Mouse (Mus musculus): ENCODE measurements around the gene Cd151. TPM values are rescaled to one million over a fixed set of nuclear protein-coding genes. Genes with fewer than 3 reads are reported as not detected.

The Cd151 gene
- polyA plus RNA-seq, 1 experiment from 2014 or later: 43.8 TPM

DNA sequence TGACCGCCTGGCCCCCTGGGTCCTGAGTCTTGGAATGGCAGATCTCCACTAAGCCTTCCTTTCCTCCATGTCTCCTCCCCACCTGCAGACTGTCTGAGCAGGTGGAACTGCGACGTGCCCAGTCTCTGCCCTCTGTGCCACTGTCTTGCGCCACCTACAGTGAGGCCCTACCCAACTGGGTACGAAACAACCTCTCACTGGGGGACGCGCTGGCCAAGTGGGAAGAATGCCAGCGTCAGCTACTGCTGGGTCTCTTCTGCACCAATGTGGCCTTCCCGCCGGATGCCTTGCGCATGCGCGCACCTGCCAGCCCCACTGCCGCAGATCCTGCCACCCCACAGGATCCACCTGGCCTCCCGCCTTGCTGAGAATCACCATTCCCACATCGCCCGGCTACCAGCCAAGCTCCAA is 7.9 kb upstream of the Cd151 start:
- Histone ChIP-seq H3K27me3 (ENCODE audit: control insufficient read depth, insufficient read depth, low read length) (peaks cover 44% of the 10 kb centered on the region), H3K9ac (replicated peaks; ENCODE audit: low read length) (no peak overlapping the region), H3K36me3 (ENCODE audit: control insufficient read depth, insufficient read depth, low read length) (peaks cover 13% of the 10 kb centered on the region), H3K9me3 (ENCODE audit: control insufficient read depth, low read length) (no peaks in the 10 kb centered on the region), H3K27ac (replicated peaks; ENCODE audit: low read depth, low read length) (no peak overlapping the region), H3K4me2 (ENCODE audit: low read length) (no peak overlapping the region), H3K4me3 (replicated peaks; ENCODE audit: low read depth, low read length) (no peak overlapping the region), H3K4me1 (ENCODE audit: control insufficient read depth, insufficient read depth, low read length) (peaks cover 11% of the 10 kb centered on the region; the same call in 1 of the 2 replicates)
- WGBS: 90% methylated on average over 17 of the region's 17 CpGs
- no peak for DNase-seq
- ATAC-seq (ENCODE audit: low FRiP score, low TSS enrichment): no peak

DNA sequence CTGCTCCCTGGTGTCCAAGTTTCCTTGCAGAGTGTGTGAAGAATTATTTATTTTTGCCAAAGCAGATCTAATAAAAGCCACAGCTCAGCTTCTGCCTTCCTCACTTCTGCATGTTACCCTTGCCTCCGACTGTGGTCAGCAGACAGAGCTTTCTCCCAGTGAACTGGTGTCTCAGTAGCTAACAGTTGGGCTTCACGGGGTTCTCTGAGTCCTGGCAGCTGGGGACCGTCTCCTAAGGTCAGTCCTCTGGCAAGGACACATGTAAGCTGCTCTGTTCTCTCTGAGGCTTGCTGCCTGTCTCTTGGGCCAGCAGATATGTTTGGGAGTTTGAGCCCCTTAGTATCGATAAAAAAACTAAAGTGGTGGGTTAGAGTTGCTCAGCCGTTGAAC is 7.2 kb upstream of the Cd151 start:
- Histone ChIP-seq H3K27me3 (ENCODE audit: control insufficient read depth, insufficient read depth, low read length) (peaks cover 50% of the 10 kb centered on the region), H3K4me3 (replicated peaks; ENCODE audit: low read depth, low read length) (no peak overlapping the region)
- WGBS: 81% methylated on average over 5 of the region's 5 CpGs

DNA sequence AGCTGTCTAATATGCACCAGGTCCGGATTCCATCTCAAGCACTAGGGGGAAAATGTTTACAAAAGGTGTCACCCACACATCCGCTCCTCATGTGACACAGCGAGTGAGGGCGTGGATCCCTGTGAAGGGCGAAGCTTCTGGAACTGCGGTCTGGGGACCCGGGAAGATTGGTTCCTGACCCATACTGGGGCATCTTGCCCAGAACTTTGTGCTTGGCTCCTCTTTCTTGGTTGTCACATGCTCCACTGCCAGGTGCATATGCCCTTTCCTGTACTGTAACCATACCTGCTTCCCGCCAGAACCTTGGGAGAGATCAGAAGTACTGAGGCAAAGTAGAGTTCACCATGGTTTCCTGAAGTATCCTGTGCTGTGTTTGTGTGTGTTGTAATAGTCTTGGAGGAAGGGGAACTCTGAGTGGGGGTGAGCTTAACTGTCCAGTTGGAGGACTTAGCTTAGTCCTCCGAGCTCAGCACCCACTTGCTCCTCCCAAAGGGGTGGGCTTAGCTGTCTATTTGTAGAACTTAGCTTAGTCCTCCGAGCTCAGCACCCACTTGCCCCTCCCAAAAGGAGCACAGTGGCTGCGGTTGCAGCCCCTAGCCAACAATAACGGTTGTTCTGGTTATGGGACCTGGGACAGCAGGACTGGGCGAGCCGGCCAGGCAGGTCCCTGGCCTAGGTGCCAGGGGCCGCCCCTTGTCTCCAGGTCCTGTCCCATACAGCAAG is 6.6 kb upstream of the Cd151 start, which contains the start of gene Cracr2b:
Gene Cracr2b, plus strand, starts transcription at position 704 of the 723 bp plus-strand sequence.
- 74% methylated on average over 15 of the region's 15 CpGs for WGBS
- H3K27me3 ChIP-seq (ENCODE audit: control insufficient read depth, insufficient read depth, low read length): peaks cover 56% of the 10 kb centered on the region
- H3K36me3 ChIP-seq (ENCODE audit: control insufficient read depth, insufficient read depth, low read length): peaks cover 13% of the 10 kb centered on the region
- DNase-seq (no peak), ATAC-seq (ENCODE audit: low FRiP score, low TSS enrichment) (no peak)
- peak within 1 kb of the TSS; percentile 31 for H3K4me3 ChIP-seq (replicated peaks; ENCODE audit: low read depth, low read length)
- H3K9me3 ChIP-seq (ENCODE audit: control insufficient read depth, low read length): no peaks in the 10 kb centered on the region
- 0 out of 2 replicates have a peak within 1 kb of the TSS, but pooled peaks have one; percentile 13 for H3K27ac ChIP-seq (replicated peaks; ENCODE audit: low read depth, low read length)
- peak within 1 kb of the TSS; percentile 47; the same call in 1 of the 2 replicates for H3K9ac ChIP-seq (replicated peaks; ENCODE audit: low read length)
- peak within 1 kb of the TSS; percentile 56 for H3K4me2 ChIP-seq (ENCODE audit: low read length)
- peaks cover 11% of the 10 kb centered on the region; the same call in 1 of the 2 replicates for H3K4me1 ChIP-seq (ENCODE audit: control insufficient read depth, insufficient read depth, low read length)

More for the DNA sequence above, 7.2 kb upstream of the Cd151 start:
- H3K4me1 ChIP-seq (ENCODE audit: control insufficient read depth, insufficient read depth, low read length): peaks cover 11% of the 10 kb centered on the region; the same call in 1 of the 2 replicates
- ATAC-seq (ENCODE audit: low FRiP score, low TSS enrichment) (no peak), DNase-seq (no peak)
- H3K9ac ChIP-seq (replicated peaks; ENCODE audit: low read length): no peak overlapping the region
- H3K27ac ChIP-seq (replicated peaks; ENCODE audit: low read depth, low read length): no peak overlapping the region
- no peak overlapping the region for H3K4me2 ChIP-seq (ENCODE audit: low read length)
- peaks cover 13% of the 10 kb centered on the region for H3K36me3 ChIP-seq (ENCODE audit: control insufficient read depth, insufficient read depth, low read length)
- H3K9me3 ChIP-seq (ENCODE audit: control insufficient read depth, low read length): no peaks in the 10 kb centered on the region

DNA sequence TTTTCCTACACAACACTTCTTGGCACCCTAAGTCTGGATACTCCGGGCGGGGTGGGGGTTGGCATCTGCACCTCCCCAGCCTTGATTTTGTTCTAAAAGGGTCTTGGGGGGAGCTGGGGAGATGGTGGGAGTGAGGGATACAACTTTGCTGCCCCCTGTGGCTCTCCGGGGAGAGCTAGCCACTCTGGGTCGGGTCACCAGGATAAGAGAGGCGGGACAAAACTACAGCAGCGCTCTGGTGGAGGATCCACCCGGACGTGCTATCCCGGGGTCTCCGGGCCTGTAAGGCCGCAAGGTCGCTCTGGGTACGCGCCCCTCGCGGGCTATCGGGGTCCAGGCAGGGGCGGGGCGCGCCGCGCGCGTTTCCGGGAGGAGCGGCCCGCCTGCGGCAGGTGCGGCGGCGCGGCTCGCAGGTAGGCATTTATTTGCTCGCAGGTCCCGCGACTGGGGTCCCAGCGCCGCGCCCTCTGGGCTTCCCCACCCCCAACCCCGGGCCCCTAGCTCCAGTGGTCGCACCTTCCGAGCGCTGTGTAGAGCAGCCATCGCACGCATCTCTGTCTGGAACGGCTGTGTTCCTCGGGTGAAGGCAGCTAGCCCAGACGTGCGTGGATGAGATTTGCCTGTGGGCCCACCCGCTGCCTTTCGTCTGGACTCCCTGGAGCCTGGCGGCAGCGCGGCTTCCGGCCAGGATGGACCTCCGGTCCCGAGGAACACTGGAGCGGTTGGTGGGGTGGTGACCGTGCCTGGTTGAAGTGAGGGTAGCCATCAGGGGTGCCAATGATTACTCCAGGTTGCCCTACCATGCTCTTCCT is 5.5 kb upstream of the Cd151 start:
- H3K9ac ChIP-seq (replicated peaks; ENCODE audit: low read length): peak overlapping the region; percentile 47; the same call in 1 of the 2 replicates
- H3K4me1 ChIP-seq (ENCODE audit: control insufficient read depth, insufficient read depth, low read length): no peaks in the 10 kb centered on the region
- 0 out of 2 replicates have a peak overlapping the region, but pooled peaks have one; percentile 13 for H3K27ac ChIP-seq (replicated peaks; ENCODE audit: low read depth, low read length)
- DNase-seq (no peak), ATAC-seq (ENCODE audit: low FRiP score, low TSS enrichment) (no peak)
- H3K36me3 ChIP-seq (ENCODE audit: control insufficient read depth, insufficient read depth, low read length): peaks cover 13% of the 10 kb centered on the region
- H3K27me3 ChIP-seq (ENCODE audit: control insufficient read depth, insufficient read depth, low read length): peaks cover 67% of the 10 kb centered on the region
- WGBS: 3% methylated on average over 59 of the region's 59 CpGs
- peak overlapping the region; percentile 31 for H3K4me3 ChIP-seq (replicated peaks; ENCODE audit: low read depth, low read length)
- no peaks in the 10 kb centered on the region for H3K9me3 ChIP-seq (ENCODE audit: control insufficient read depth, low read length)
- H3K4me2 ChIP-seq (ENCODE audit: low read length): peak overlapping the region; percentile 56

DNA sequence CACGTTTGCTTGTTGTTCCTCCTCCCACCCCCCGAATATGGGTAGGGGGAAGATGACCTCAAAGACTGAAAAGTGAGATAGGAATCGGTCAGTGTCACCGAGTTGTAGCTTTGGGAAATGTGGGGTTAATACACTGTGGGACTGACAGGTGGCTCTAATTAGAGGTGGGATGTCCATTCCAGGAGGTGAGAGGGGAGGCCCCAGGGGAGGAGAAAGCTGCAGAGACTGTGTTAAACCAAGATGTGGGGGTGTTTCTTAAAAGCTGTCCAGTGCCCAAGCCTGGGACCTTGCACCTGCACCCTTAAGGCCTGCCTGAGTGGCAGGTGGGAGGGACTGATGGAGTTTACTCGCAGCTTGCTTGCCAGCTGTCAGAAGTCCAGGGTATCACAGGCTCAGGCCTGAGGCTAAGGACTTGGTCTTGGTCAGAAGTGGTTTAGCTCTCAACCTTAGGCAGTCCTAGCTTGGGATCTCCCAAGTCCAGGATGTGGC is 4.8 kb upstream of the Cd151 start:
- peak overlapping the region; percentile 56 for H3K4me2 ChIP-seq (ENCODE audit: low read length)
- H3K27ac ChIP-seq (replicated peaks; ENCODE audit: low read depth, low read length): no peak overlapping the region
- peak overlapping the region; percentile 31; the same call in 1 of the 2 replicates for H3K4me3 ChIP-seq (replicated peaks; ENCODE audit: low read depth, low read length)
- ATAC-seq (ENCODE audit: low FRiP score, low TSS enrichment) (no peak), DNase-seq (no peak)
- no peak overlapping the region; the same call in 1 of the 2 replicates for H3K9ac ChIP-seq (replicated peaks; ENCODE audit: low read length)
- H3K9me3 ChIP-seq (ENCODE audit: control insufficient read depth, low read length): no peaks in the 10 kb centered on the region
- H3K4me1 ChIP-seq (ENCODE audit: control insufficient read depth, insufficient read depth, low read length): peaks cover 6% of the 10 kb centered on the region; the same call in 1 of the 2 replicates
- WGBS: 24% methylated on average over 5 of the region's 5 CpGs
- peaks cover 13% of the 10 kb centered on the region for H3K36me3 ChIP-seq (ENCODE audit: control insufficient read depth, insufficient read depth, low read length)
- peaks cover 73% of the 10 kb centered on the region for H3K27me3 ChIP-seq (ENCODE audit: control insufficient read depth, insufficient read depth, low read length)

DNA sequence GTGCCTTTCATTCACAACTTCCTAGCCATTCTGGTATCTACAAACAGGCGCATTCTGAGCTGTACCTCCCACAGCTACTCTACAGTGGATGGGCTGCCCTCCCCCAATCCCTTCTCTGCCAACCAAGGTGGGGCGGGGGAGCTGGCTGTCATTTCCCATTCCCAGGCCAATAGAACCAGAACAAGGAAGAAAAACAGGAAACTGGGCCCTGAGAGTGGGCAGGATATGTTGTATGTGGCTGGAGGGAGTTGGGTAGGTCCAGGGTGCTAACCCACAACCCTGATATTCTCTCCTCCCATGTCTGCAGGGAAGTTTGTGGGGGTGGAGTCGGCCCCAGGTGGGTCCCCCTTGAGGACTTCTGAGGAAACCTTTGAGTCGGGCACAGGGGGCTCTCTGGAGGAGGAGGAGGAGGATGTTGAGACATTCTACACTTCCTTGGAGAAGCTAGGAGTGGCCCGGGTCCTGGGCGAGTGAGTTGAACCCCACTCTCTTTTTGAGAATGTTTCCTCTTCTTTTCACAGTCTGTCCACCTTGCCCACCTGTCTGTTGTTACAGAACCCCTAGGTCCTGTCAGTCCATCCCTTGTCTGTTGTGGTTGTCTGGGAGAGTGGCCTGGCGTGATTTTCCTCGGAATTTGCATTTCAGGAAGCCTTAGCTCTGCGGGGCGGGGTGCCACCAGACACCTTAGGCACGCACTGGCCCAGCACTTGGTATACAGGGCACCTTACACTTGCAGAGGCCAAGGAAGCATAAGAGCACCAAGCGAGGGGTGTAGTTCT is 3.2 kb upstream of the Cd151 start:
- no peak overlapping the region for H3K27ac ChIP-seq (replicated peaks; ENCODE audit: low read depth, low read length)
- DNase-seq (no peak), ATAC-seq (ENCODE audit: low FRiP score, low TSS enrichment) (no peak)
- 0 out of 2 replicates have a peak overlapping the region, but pooled peaks have one; percentile 12 for H3K4me3 ChIP-seq (replicated peaks; ENCODE audit: low read depth, low read length)
- no peak overlapping the region for H3K9ac ChIP-seq (replicated peaks; ENCODE audit: low read length)
- H3K36me3 ChIP-seq (ENCODE audit: control insufficient read depth, insufficient read depth, low read length): peaks cover 8% of the 10 kb centered on the region
- peaks cover 73% of the 10 kb centered on the region for H3K27me3 ChIP-seq (ENCODE audit: control insufficient read depth, insufficient read depth, low read length)
- peaks cover 21% of the 10 kb centered on the region for H3K4me1 ChIP-seq (ENCODE audit: control insufficient read depth, insufficient read depth, low read length)
- WGBS: 17% methylated on average over 12 of the region's 12 CpGs
- no peaks in the 10 kb centered on the region for H3K9me3 ChIP-seq (ENCODE audit: control insufficient read depth, low read length)
- peak overlapping the region; percentile 29; the same call in 1 of the 2 replicates for H3K4me2 ChIP-seq (ENCODE audit: low read length)

DNA sequence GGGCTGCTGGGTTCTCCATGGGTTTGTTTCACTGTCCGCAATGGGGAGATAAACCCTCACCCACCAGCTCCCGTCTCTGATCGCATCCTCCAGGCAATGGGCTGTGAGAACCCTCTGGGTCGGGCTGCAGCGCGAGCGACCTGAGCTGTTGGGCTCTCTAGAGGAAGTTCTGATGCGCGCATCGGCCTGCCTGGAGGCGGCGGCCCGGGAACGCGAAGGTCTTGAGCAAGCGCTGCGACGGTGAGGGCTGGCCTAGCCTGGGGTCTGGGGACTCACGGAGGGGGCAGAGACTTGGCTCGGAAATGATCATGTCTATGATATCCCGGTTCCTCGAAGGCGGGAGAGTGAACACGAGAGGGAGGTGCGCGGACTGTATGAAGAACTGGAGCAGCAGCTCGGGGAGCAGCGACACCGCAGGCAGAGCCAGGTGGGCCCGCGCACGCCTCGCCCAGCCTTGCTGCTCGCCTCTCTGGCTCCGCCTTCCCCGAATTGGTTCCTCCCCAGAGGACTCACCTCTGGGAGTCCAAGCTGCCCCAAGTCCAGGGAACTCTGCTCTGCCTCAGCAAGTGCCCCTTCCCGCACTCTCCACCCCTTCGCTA is 2.5 kb upstream of the Cd151 start:
- Histone ChIP-seq H3K9ac (replicated peaks; ENCODE audit: low read length) (peak overlapping the region; percentile 23; the same call in 1 of the 2 replicates), H3K4me3 (replicated peaks; ENCODE audit: low read depth, low read length) (peak overlapping the region; percentile 12; the same call in 1 of the 2 replicates), H3K27ac (replicated peaks; ENCODE audit: low read depth, low read length) (no peak overlapping the region; the same call in 1 of the 2 replicates), H3K27me3 (ENCODE audit: control insufficient read depth, insufficient read depth, low read length) (peaks cover 73% of the 10 kb centered on the region), H3K9me3 (ENCODE audit: control insufficient read depth, low read length) (no peaks in the 10 kb centered on the region), H3K4me2 (ENCODE audit: low read length) (peak overlapping the region; percentile 29), H3K4me1 (ENCODE audit: control insufficient read depth, insufficient read depth, low read length) (peaks cover 27% of the 10 kb centered on the region), H3K36me3 (ENCODE audit: control insufficient read depth, insufficient read depth, low read length) (peaks cover 1% of the 10 kb centered on the region)
- no peak for DNase-seq
- WGBS: 3% methylated on average over 38 of the region's 38 CpGs
- ATAC-seq (ENCODE audit: low FRiP score, low TSS enrichment): no peak
